Mouse (Mus musculus): ENCODE measurements at regions not wholly inside any gene's neighbourhood (a gene's known extent, or its start where the extent isn't known, plus 50 kb on each side); places are given as distances from the start of the nearest gene placed in this dataset.

DNA sequence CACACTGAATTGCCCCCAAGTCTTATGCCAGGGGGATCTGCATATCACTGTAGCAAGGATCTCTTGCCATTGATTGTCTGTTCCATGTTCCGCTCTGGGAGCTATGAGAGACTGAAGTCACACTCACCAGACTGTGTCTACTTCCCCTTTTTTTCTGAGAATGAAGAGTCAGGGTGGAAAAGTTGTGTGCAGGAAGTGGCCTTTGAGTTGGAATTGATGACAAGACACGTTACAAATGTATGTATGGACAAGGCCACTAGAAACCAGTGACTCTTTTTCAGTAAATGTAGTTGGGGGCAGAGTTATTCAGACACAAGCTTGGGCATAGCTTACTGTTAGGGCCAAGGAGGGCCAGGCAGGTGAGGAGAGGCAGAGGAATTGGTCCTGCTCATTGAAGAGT, 70.4 kb upstream of the Creb5 start:
- no peak for TF ChIP-seq USF1 (IDR thresholded peaks at IDR 0.05; ENCODE audit: low read depth)
- TF ChIP-seq MAX (IDR thresholded peaks at IDR 0.05) = no peak
- no peak for TF ChIP-seq CEBPB (IDR thresholded peaks at IDR 0.05; ENCODE audit: low read depth)
- no peak for TF ChIP-seq CTCF (IDR thresholded peaks at IDR 0.05; ENCODE audit: control insufficient read depth, insufficient read depth, insufficient read length)
- TF ChIP-seq FOSL1 (IDR thresholded peaks at IDR 0.05; ENCODE audit: insufficient read depth, low read length, poor library complexity, severe bottlenecking) = no peak
